Mouse (Mus musculus) regulatory T cell (primary cell): ENCODE data around the gene Tdrd9.
"Not testable (repeated sequence)": the region's sequence is repeated elsewhere in the genome, so short reads cannot be mapped to it uniquely, and the experiment has no call there.

Source experiments
- in situ Hi-C: fragments of 300-600 bp; cut with MboI, MseI; formaldehyde crosslinking; loops from one replicate; pipeline ENCODE4 v1.15.1; 2025; ENCODE audit warnings: high pct_unique_total_duplicates

Gene Tdrd9

DNA sequence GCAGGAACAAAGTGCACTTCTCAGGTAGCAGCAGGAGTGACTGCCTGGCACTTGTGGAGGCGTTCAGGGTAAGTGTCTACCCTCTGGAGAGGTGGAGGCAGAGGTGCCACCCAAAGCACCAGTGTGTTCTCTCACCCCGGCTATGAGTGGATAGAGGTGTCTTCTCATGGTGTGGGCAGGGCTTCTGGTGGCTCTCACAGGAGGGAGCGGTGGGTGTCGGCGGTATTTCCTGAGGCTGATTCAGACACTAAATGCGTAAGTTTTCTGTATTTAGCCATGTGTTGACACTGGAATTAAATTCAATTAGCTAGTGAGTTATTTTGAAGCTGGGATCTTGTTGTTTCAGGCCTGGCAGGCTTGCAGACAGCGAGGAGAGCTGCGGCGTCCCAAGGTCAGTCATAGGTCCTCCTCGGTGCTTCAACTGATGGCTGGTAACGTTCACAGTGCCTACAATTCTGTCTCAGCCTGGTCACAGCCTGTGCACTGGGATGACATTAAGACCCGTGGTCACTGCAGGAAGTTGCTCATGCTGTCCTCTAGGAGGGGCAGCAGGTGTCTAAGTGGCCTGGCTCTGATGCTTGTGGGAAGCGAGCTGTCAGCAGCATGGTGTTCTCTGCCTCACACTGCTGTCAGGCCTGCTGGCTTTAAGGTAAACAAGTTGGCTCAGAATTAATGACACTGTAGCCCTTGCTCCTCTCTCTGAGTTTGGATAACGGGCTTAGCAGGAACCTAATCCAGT lies 54.7 kb downstream of the Tdrd9 start:
- in situ Hi-C loops = no loop called here

DNA sequence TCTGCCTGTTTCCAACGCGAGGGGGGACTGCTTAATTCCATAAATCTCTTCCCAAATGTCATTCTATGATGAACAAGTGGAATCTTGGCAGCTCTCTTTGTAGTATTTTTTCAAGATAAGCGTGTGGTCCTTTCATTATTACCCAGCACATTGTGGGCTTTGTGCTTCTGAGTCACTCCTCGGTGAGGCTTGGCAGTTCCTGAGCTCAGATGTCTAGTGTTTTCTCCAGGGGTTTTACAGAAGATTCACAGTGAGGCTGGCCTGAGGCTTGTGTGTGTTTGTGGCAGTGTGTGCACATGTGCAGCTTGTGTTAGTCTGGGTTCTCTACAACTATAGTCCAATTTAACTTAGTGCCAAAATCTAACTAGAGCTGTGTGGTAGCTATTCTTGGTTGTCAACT lies 56.0 kb downstream of the Tdrd9 start:
- in situ Hi-C loops = no loop called here

DNA sequence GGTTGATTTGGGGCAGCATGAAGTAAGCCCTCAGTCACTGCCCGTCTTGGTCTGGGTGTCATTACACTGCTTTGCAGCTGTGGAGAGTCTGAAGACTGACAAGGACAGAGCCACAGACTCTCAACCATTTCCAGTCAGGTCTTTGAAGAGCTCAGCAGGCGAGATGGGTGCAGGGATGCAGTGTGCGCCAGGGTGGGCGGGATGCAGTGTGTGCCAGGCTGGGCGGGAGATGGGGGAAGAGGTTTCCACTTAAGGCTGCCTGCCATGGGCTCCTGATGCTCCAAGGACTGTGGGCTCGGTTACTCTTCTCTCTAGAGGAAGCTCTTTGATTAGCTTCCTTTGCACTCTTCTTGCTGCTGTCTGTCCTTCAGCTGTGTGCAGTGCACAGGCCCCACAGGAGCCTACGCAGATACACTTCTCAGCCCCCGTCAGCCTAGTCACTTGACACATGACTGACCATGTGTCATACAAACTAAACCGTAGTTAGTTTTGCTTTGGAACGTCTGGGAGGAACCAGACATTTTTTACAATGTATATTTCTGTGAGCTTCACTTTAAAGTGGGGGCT lies 62.1 kb downstream of the Tdrd9 start:
- in situ Hi-C loops = no loop called here

DNA sequence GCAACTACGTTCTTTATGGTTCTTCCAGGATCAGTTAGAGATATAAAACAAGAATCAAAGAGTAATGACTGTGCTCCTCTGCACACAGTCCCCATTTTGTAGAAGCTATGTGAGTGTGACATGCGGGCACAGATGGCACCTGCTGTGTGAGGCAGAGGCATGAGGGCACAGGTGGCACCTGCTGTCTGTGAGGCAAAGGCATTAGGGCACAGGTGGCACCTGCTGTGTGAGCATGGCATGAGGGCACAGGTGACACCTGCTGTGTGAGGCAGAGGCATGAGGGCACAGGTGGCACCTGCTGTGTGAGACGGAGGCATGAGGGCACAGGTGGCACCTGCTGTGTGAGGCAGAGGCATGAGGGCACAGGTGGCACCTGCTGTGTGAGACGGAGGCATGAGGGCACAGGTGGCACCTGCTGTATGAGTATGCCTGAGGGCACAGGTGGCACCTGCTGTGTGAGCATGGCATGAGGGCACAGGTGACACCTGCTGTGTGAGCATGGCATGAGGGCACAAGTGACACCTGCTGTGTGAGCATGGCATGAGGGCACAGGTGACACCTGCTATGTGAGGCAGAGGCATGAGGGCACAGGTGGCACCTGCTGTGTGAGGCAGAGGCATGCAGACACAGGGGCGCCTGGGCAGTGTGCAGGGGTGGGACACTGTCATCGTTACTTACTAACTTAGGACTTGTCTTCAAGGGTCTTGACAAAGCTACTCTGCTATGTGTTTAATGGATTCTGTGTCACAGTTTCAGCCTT lies 64.2 kb downstream of the Tdrd9 start:
- in situ Hi-C loops = not testable (repeated sequence)

DNA sequence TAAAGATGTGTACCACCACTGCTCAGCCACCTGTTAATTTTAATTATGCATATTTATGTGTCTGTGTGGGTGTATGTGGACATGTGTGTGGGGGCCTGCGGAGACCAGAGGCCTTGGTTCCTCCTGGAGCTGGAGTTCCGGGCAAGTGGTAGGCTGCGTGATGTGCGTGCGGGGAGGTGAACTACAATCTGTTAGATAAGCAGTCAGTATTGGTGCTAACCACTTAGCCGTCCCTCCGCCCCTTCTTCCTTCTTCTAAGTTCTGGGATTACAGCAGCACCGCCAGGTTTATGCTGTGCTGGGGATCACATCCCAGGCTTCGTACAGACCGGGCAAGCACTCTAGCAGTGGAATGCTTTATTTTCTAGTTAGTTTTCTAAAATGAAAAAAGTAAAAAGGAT lies 67.1 kb downstream of the Tdrd9 start:
- in situ Hi-C loops = no loop called here

DNA sequence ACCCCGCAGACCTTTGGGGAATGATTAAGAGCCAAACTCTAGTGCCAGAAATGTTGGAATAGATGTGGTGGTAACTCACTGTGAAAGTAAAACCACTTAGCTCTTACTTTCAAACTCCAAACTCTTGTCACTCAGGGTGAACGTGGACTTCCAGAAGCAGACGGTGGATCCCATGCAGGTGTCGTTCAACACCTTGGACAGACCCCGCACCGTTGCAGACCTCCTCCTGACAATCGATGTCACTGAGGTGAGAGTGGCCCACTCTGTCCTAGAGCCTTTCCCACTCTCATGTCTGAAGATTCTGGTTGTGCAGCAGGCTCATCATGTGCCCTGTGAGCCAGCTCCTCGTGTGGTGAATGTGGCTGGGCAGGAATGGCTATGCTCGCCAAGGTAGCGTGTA lies 67.8 kb downstream of the Tdrd9 start:
- in situ Hi-C loops = no loop called here

DNA sequence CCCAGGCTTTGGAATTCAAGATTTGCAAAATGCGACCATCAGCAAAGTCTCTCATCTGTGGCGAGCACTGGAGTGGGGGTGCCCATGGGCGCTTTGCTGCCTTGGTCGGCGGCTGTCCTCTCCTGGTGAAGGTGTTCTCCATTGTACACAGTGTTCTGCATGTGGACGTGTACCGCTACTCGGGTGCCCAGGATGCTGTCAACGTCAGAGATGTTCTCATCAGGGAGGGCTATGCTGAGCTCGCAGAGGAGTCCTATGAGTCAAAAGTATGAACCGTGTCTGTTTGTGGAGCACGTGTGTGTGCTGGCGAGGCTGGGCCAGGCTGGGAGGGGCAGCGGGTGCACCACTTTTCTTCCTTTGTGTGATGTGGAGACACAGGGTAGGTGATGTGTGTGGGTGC lies 71.3 kb downstream of the Tdrd9 start:
- in situ Hi-C loops = loop anchor here (5.0 kb wide), 1 partner anchor 730 kb away; no protein-coding TSS in a partner anchor

DNA sequence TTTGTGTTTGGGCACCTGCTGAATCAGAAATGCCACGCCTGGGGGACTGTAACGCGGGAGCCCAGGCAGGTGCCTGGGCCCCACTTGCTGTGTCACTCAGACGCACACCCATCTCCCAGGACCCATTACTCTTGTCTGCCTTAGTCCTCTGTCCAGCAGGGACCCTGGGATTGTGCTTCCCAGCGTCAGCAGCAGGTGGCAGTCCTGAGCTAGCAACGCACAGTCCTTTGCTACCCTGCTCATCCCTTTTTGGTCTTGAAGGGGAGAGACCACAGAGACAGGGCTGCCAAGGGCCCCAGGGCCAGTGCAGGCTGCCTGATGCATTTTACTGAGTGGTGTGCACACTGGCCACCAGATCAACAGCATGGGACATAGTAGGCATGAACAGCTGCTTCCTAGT lies 106.3 kb downstream of the Tdrd9 start:
- in situ Hi-C loops = no loop called here

DNA sequence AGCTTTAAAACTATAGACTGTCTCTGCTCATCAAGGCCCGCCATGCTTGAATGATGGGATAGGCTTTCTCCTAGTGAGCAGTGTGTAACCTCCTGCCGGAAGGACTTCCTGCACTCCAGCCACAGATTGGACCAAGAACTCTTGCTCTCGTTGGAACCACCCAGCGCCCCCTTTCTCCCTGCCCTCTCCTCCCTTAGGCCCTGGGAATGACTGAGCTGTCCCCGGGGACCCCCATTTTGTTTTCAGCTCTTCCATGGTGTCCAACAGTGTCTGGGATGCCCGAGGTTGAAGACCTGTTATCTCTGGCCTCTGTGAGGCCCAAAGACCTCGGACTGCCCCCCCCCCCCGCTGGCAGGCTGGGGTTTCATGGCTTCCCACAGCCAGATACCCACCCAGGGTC lies 108.6 kb downstream of the Tdrd9 start:
- in situ Hi-C loops = no loop called here

DNA sequence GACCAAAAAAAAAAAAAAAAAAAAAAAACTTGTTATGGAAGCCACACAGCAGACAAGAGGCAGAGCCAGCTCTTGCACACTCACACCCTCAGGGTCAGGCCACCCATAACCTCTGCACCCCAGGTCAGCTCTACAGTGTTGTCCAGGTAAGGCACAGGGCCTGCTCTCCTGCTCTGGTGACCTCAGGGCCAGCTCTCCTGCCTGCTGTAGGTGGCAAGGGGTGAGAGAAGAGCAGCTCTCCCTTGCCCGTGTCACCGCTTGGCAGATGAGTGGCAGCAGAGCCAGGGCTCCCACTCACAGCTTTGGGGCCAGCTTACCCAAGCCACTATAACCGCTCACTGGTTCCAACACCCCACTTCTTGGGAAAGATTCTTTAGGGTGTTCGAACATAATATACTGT lies 109.6 kb downstream of the Tdrd9 start:
- in situ Hi-C loops = no loop called here

DNA sequence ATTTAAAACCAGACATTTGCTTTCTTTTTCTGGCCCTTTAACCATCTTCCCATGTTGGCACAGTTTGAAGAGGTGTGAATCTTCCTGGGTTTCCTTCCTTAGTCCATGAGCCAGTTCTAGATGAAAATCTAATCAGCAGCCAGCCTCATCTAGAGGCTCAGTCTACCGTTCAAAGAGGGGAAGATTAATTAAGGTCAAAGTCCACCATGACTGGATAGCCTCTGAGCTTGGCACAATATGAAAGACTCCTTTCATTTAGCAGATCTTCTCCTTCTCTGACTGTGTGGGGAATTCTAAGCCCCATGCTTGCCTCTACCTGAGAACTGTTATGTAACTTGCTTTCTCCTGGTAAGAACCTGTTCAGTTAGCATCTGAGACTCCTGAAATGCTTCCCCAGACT lies 110.9 kb downstream of the Tdrd9 start:
- in situ Hi-C loops = no loop called here

DNA sequence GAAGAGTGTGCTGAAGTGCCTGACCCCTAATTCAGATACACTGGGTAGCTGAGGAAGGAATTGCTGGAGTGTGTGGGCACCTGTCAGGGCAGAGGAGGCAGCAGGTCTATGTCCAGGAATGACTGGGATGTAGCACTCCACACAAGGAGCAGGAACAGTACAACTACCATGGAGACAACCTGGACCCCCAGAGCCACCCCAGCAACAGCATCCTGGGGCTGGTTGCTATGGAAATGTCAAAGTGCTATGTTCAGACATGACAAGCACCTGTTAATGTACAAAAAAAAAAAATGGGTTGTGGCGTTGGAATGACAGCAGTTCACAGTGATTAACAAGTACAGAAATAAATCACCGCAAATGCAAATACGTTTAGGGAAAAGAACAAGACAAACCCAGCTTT lies 114.9 kb downstream of the Tdrd9 start:
- in situ Hi-C loops = loop anchor here (5.0 kb wide), 1 partner anchor 39 kb away; no protein-coding TSS in a partner anchor

DNA sequence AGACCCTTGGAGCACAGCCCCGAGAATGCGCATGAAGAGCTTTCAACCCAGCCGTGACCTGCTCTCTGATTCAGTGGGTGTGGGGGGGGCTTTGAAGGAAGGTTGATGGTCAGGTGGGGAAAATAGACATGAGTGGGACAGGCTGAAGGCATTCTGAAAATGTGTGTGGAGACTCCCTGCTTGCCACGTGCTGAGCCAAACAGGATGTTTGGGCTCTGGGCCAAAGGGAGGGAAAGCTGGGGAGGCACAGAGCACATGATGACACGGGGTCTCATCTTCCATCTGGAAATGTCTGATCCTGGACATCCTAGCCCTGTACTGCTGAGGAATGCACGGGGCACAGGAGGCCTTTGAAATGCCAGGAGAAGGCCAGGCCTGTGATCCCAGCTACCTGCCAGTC lies 115.4 kb downstream of the Tdrd9 start:
- in situ Hi-C loops = loop anchor here (5.0 kb wide), 1 partner anchor 39 kb away; no protein-coding TSS in a partner anchor

DNA sequence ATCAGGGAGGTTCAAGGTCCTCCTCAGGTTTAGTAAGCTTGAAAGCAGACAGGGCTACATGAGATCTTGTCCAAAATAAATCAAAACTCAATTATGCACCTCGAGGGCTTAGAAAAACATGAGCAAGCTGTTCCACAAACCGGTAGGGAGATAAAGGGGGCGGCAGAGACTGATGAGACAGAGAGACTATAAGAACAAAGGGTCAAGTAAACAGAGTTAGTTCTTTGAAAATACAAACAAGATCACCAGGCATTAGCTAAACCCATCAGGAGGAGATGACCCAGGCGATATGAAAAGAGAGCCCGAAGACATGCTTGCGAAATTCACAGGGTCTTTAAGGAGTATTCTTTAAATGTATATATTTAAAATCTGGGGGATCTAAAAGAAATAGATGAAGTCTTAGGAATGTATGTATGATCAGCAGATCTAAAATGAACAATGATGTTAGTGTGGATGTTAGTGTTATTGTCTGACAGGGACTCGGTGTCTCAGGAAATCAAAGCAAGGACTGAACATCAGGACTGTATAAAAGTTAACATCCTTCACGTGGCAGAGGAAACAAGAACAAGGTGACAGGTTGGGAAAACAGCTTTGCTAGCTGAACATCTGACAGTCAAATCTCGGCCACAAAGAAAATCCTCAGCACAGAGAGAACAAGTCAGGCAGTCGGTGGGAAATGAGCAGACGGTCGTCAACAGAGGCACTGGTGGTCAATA lies 117.4 kb downstream of the Tdrd9 start:
- in situ Hi-C loops = loop anchor here (5.0 kb wide), 1 partner anchor 41 kb away; no protein-coding TSS in a partner anchor

DNA sequence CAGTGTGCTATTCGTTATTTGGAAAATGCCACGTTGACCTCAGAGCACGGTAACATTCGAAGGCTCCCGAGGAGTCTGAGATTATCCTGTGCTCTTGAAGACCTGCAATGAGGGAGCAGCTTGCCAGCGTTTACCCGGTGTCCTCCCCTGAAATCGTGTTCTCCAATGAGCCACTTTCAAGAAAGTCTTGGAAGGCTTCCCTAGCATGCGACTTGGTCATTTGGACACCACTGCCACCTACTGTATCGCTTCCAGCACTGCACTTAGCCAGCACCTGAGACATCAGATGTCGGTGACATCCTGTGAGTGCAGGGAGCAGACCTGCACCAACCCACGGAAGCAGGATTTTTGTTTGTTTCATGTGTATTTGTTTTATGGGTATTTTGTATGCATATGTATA lies 119.7 kb downstream of the Tdrd9 start:
- in situ Hi-C loops = no loop called here

DNA sequence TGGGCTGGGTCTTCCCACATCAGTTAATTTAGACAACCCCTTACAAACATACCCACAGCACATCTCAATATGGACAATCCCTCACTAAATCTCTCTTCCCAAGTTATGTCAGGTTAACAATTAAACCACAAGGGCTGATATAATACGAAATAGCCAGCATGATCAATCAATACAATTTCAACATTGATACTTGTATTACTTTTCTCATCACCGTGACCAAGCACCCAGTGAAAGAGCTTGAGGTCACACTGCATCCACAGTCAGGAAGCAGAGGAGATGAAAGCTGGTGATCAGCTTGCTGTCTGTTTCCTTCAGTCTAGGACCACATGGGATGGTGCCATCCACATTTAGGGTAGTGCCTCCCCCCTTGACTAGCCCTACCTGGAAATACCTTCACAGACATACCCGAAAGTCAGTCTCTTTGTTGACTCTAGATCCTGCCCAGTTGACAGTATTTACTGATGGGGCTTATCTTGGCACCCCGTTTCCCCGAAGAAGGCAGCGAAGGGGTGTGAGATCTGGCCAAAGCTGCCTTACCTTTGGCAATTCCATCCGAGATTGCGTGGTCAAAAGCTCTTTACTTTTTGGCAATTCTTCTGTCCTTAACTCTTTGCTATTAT lies 123.0 kb downstream of the Tdrd9 start:
- in situ Hi-C loops = no loop called here

DNA sequence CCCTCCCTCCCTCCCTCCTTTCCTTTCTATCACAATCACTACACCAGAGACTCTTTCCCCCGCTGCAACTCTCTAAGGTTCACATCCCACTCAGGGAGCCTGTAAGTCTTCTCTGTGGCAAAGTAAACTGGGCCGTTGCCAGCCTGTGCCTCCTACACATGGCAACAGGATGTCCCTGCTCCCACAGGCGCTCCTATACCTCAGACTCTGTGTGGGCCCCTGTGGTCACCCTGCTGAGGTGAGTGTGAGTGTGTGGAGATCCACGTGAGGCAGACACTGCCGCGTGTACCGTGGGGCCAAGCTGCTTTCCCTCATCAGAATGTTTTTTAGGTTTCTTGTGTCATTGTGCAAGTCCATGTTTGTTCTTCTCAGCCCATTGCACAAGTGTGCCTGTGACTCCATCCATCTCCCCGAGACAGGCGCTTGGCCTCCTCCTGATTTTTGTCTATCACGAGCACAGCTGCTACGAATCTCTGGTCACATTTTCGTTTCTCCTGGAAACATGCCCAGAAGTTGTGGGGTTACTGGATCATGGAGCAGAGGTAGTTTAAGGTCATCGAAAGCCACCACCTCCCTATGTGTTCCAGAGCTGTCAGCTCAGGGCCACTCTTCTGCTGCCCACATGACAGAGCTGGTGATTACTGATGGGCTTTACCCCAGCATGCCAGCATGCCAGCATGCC lies 124.8 kb downstream of the Tdrd9 start:
- in situ Hi-C loops = no loop called here

DNA sequence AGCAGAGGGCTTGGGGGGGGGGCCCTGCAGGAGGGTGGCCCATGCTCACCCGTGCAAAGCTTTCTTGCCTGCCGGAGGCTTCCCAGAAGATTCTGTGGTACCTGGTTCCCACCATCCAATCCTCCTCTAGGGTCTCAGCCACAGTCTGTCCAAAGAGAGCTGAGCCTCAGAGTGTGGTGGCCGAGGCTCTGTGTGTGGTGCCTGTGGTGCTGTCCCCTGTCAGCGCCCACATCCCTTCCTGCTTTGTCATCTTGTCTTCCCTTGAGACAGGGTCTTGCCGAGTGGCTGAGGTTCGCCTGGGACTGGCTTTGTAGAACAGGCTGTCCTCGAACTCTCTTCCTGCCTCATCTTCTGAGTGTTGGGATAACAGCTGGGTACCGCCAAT lies 125.4 kb downstream of the Tdrd9 start:
- in situ Hi-C loops = no loop called here

DNA sequence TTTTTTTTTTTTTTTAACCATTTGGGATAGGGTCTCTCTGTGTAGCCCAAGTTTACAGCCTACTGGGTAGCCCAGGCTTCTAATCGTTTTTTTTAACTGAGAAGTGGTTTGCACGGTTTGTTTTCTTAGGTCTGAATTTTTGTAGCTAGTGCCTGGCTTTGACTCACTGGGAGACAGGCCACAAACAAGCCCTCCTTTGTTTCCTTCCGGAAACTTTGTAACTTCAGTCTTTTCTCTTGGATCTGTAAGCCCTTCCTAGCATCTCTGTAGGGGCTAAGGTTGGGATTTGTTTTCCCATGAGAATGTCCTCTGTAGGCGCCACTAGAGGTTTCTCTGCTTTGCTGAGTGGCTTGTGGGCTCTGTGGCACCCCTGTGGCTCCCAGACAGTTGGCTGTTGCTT lies 128.7 kb downstream of the Tdrd9 start:
- in situ Hi-C loops = no loop called here

DNA sequence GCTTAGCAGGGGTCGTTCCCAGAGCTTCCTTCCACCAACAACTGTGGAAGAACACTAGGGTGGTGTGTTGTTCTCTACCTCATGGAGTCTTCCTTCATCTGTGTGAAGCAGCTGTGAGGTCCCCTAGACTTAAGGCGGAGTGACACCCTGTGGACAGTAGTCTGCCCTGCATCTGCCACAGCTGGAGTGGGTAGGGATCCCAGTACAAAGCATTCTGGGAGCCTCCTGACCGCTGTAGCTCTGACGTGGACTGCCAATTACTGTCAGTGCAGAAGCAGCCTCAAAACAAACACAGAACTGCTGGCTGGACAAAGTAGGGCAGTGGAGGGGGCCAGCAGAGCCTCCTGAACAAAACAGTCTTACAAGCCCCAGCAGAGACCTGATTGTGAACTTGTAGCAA lies 129.7 kb downstream of the Tdrd9 start:
- in situ Hi-C loops = no loop called here

DNA sequence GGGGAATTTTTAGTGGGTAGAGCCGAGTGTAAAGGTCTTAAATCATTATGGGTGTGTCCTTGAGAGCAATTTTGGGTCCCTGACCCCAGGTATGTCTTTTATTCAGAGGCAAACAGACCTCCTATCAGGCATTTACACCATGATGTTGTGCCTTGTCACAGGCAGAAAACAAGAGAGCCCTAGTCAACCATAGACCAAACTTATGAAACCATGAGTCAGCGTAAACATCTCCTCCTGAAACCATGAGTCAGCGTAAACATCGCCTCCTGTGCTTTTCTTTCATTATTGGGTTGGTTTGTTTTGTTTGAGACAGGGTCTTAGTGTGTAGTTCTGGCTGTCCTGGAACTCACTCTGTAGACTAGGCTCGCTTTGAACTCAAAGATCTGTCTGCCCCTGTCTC lies 131.8 kb downstream of the Tdrd9 start:
- in situ Hi-C loops = no loop called here
